Mouse (Mus musculus): ENCODE results near the gene Timp2.

- 0 out of 2 replicates have a peak, but pooled peaks have one; percentile 17 for TF ChIP-seq POLR2A (IDR thresholded peaks at IDR 0.05; ENCODE audit: extremely low read depth, insufficient read depth, low read length)
- TF ChIP-seq CTCF (IDR thresholded peaks at IDR 0.05; ENCODE audit: extremely low read depth, insufficient read depth, low read length): no peak
Observed at GRCm38 (mm10) chr11:118326991-118327971, 28.3 kb downstream of the Timp2 start.
